Mouse (Mus musculus): ENCODE results near the gene Ralgapa2. TPM values are rescaled to one million over a fixed set of nuclear protein-coding genes. Genes with fewer than 3 reads are reported as not detected.

Gene Ralgapa2
- polyA plus RNA-seq, 1 experiment, result 10.1 TPM

- no peak for DNase-seq (ENCODE audit: low spot score)
These were observed 150.2 kb downstream of the Ralgapa2 start for GRCm38 (mm10) chr2:146361969-146362368.

- no peak for DNase-seq (ENCODE audit: low spot score)
These were observed 151.1 kb downstream of the Ralgapa2 start for GRCm38 (mm10) chr2:146361076-146361475.

DNA sequence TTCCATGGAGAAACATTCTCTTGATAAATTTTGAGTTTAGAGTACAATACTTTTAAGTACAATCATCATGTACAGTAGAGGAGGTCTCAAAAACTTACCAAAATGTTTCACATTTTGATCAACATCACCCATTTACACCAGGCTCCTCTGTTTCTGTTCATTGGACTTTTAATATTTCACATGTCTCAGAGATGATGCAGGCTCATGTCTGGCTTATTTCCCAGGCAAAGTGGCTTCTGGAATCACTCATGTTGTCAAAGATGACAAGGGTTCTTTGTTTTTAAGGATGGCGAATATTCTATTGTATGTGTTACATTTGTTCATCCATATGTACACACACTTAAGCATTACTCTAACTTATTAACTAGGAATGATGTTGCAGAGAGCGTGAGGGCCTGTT lies 152.5 kb downstream of the Ralgapa2 start:
- no peak for DNase-seq (ENCODE audit: low spot score)

DNA sequence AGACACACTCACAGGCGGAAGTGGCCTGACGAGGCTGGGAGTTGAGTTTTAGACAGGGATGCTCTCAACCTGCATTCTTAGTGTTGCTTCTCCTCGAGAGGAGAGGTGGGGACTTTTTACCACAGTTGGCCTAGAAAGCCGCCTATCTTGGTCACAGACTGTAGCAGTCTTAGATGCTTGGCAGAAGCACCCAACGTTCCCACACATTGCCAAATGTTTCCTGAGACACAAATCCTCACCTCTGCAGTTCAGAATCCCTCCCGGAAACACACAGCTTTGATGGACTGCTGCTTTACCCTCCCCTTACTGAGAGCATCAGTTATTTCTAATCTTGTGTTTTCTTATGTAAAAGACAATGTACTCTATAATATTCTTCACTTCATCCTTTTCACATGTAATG lies 155.6 kb downstream of the Ralgapa2 start:
- no peak for DNase-seq (ENCODE audit: low spot score)

DNA sequence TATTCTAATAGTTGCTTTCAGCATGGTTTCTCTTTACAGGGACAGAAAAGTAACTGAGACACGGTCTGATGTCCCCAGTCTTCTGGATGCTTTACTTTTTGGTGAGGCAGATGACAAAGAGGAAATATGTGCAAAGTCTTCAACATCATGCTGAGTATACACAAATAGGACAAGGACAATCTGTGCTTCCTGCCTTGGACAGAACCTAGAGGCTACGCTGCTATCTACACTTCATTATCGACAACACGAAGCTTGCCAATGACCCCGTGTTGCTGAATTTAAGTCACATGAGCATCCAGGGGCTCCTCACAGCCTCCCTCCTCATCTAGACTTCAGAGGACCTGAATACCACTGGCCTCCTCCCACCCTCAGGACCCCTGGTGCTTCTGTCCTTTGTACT lies 161.9 kb downstream of the Ralgapa2 start:
- DNase-seq (ENCODE audit: low spot score), result no peak

DNA sequence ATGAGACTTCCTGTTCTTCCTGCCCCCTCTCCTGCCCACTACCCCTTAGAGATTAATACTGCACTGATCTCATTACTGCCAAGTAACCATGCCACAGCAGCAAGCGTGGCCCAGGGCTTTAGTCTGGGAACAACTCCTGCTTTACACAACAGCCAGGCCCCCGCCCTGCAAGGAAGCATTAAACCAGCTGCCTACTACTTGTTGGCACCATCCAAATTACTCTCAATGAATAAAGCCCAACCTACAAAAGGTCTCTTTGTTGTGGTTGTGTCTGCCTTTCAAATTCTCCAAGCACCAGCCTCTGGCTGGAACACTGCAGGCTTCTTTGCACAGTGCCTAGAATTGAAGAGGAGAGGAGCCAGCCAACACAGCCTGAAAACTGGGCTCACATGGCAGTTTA lies 164.2 kb downstream of the Ralgapa2 start:
- no peak for DNase-seq (ENCODE audit: low spot score)

DNA sequence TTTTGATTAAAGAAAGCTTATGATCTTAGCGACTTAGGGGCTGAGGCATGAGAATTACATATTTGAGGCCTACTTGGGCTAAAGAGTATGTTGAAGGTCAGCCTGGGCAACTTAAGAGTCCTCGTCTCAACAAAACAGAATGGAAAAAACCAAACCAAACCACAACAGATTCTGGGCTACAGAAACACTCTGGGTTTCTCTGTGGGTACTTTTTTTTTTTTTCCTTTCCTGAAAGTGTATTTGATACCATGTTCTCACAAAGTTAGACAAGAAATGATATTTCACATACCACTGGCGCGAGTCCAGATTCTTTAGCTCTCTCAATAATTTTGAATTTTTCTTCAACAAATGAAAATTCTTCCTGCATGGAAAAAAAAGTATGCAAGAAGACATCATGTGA lies 172.1 kb downstream of the Ralgapa2 start:
- DNase-seq (ENCODE audit: low spot score), result no peak

DNA sequence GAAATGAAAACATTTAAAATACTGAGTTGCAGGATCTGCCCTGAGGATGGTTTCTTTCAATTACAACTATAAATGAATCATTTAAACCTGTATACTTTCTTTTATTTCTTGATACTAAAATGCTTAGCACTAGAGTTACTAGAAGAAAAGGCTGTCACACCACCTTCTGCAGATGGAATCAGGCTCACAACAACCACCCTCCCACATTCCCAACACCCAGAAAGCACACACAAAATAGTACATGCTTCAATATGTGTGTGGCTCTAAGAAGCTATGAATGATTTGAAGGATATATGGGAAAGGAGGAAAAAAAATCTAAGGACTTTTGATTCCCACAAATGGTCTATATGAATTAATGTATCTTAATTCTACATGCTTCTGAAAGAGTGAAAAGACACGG lies 174.6 kb downstream of the Ralgapa2 start:
- DNase-seq (ENCODE audit: low spot score), result no peak

DNA sequence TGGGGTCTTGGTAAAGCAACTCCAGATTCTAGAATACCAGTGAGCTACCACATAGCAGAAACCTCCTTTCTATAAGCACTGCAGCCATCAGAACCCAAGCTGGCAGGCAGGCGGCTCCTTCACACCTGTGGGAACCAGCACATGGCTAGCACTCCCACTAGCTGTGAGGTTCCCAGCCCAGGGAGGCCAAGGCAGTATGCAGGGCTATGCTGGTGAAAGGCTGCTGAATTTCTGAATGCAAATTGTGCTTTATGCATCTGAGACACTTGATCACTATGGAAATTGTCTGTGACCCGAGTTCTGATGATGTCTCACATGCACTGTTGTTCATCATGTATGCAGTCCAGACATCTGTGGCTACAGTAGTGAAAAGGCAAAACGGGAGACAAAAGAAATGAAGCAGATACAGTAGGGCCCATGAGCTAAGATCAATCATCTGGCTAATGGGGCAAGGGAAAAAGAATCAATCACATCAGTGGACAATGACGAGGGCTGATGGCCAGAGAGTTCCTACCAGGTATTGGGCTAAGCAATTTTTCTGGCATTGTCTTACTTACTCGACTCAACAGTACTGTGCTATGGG lies 180.2 kb downstream of the Ralgapa2 start:
- no peak for DNase-seq (ENCODE audit: low spot score)

DNA sequence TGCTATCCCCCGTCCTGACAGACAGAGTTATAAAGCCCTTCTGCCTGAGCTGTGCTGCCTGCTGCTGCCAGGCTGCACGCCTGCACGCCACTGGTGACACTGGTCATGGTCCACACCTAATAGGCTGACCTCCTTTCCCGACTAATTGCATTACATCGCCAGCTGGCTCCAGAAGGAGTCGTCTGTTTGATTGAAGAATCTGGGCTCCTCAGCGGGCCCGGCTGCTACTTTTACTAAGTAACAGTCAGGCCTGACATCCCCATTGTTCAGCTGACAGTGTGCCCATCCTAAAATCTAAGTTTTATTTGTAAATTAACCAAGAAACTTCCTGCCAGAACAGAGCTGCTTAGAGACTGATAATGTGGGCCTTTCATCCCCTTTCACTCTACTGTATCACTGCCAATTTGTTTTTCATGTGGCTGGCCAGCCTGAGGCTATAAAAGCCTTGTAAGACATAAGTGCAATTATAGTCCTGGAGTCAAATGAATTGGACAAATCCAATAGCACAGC lies 181.3 kb downstream of the Ralgapa2 start:
- DNase-seq (ENCODE audit: low spot score), result no peak

DNA sequence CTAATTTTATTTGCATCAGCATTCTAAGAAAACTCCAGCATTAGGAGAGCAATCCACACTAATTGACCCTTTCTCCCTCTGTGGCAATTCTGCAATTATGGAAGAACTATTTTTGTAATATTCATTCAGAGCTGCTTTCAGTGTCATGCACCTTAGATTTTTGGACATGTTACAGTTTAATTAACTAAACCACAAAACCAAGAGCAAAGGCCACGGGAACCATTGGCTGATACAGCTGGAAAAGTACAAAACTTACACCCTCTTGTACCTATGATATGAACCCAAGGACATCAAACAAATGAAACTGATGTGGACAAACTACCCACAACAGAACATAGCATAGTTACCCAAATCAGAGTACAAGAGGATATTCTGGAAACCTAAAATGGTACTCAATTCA lies 182.0 kb downstream of the Ralgapa2 start:
- no peak for DNase-seq (ENCODE audit: low spot score)

- DNase-seq (ENCODE audit: low spot score), result no peak
These were observed 185.5 kb downstream of the Ralgapa2 start for GRCm38 (mm10) chr2:146326654-146327053.

DNA sequence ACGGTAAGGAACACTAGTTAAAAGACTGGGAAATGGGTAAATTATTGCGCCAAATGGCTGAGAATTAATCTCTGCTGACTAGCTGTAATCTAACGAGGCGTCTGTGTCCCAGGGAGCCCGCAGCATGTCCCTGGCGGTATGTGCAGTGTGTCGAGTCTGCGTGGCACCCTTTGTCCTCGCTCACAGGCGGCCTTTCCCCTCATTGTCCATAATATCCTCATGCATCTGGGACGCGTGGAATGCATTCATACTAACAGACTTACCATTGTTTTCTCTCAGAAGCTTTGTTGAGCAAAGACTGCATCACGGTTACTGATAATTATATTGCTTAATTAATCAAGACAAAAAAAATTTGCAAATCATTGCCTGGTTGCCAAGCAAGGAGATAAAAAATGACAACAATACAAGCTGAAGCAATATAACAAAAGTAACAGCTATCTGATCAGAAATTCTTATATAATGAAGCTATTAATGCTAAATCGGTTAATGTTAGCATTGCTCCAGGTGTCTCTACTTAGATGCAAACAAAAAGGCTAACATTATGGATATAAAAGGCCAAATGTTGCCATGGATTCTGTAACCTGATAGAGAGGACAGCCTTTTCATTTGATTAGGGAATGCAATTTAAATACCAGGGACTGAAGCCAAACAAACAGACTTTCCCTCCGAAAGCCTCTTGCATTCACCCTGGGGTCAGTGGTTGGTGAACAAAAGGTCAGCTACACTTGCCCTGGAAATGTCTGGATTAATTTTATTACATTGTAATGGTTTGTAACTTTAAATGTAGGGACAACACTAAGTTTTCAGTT lies 187.0 kb downstream of the Ralgapa2 start:
- no peak for DNase-seq (ENCODE audit: low spot score)

GRCm38 (mm10) chr2:146324140-146324906 lies 187.8 kb downstream of the Ralgapa2 start:
- DNase-seq (ENCODE audit: low spot score), result no peak

DNA sequence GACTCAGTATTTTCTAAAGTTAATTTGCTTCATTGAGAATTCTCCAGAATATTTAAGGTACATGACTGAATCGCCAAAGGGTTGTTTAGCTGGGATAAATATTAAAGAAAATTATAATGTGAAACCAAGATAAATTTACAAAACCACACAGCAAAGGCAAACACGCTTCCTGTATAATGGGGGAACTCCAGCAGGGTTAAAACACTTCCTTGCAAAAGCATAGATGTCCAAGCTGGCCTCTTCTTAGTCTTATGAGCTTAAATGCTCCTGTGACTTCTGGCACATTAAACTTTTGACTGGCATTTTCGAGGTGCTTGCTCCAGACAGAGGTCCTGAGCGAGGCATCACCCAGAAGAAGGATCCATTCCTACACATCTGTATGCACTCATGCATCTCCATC lies 188.6 kb downstream of the Ralgapa2 start:
- no peak for DNase-seq (ENCODE audit: low spot score)

- DNase-seq (ENCODE audit: low spot score), result no peak
These were observed 189.4 kb downstream of the Ralgapa2 start for GRCm38 (mm10) chr2:146322770-146323169.

- DNase-seq (ENCODE audit: low spot score), result no peak
These were observed 190.1 kb downstream of the Ralgapa2 start for GRCm38 (mm10) chr2:146322019-146322418.

DNA sequence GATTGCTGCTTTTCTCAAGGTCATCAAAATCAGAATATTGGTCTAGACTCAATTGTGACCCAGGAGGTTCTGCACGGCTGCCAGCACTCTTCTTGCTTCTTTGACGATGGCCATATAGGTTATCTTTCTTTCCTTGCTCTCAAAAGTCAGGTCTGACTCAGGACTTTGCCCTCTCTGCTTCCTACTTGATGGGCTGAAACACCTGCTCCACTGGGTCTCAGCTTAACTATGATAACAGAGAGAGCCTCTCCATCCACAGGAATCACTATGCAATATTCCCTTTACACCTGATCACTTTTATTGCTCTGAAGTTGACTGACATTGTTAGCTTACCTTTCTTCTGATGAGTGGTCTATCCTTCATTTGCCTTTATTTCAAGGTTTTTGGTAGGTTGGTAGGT lies 191.5 kb downstream of the Ralgapa2 start:
- DNase-seq (ENCODE audit: low spot score), result no peak

- no peak for DNase-seq (ENCODE audit: low spot score)
These were observed 197.4 kb downstream of the Ralgapa2 start for GRCm38 (mm10) chr2:146314751-146315150.

GRCm38 (mm10) chr2:146313811-146314210 lies 198.3 kb downstream of the Ralgapa2 start:
- no peak for DNase-seq (ENCODE audit: low spot score)

DNA sequence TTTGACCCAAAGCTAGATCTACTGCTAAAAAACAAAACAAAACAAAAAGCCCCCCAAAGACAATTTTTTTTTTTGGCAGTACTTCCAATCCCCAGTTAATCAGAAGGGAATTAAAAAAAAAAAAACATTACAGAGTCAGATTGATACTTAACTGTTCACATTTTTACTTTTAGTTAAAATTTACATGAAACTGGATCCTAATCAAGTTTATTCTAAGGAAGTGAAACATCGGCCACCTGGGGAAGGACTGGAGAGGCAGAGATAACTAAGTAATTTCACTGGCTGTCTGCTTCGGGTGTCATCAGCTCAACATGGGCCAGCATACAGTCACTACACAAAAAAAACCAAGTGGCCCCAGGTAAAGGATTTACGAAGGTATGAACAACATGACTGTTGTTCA lies 201.4 kb downstream of the Ralgapa2 start:
- DNase-seq (ENCODE audit: low spot score), result no peak

GRCm38 (mm10) chr2:146310291-146310690 lies 201.9 kb downstream of the Ralgapa2 start:
- no peak for DNase-seq (ENCODE audit: low spot score)

DNA sequence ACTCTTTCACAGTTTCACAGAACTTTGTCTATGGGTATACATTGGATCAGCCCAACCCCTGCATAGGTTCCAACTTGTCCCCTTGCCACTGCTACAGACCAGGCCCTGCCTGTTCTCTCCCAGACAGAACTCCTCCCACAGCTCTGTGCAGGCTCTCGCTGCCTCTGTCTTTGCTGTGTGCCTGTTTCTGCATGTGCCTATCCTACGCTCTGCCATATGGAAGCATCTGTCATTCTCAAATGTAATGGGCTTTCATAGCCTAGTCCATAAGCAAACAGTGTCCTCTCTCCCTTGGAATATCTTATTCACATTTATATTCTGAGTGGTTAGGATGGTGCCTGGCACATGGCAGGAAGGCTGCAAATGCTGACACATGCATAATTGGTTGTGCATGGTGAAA lies 202.7 kb downstream of the Ralgapa2 start:
- DNase-seq (ENCODE audit: low spot score), result no peak
